Mouse (Mus musculus) kidney, embryonic 16.5 days (tissue): ENCODE measurements around the gene Tbccd1. TPM values are rescaled to one million over a fixed set of nuclear protein-coding genes. Genes with fewer than 3 reads are reported as not detected.

Experiments
- ATAC-seq: fragments of 200-750 bp; cut with Nextera tagmentation; 2 replicates; pipeline ENCODE4 v1.8.0; 2017; ENCODE audit warnings: moderate TSS enrichment; ENCODE audit not compliant: low FRiP score, low TSS enrichment
- H3K27ac ChIP-seq: fragments of 300-500 bp; sonication (generic); 2 replicates; pipeline ENCODE4 v1.5.1; 2014; ENCODE audit warnings: low read length
- H3K27me3 ChIP-seq: fragments of 300-500 bp; sonication (generic); 2 replicates; pipeline ENCODE4 v1.6.1; 2014; ENCODE audit warnings: low read length, control low read depth, mixed read lengths; ENCODE audit not compliant: insufficient read depth
- H3K36me3 ChIP-seq: fragments of 300-500 bp; sonication (generic); 2 replicates; pipeline ENCODE4 v1.6.1; 2014; ENCODE audit warnings: low read length, control low read depth, mixed read lengths; ENCODE audit not compliant: insufficient read depth
- H3K4me1 ChIP-seq: fragments of 300-500 bp; sonication (generic); 2 replicates; pipeline ENCODE4 v1.6.1; 2014; ENCODE audit warnings: low read length, control low read depth, mixed read lengths; ENCODE audit not compliant: insufficient read depth
- H3K4me2 ChIP-seq: fragments of 300-500 bp; sonication (generic); replicated peaks from 2 replicates; pipeline ENCODE4 v1.6.1; 2014; ENCODE audit warnings: low read depth, low read length
- H3K4me3 ChIP-seq: fragments of 300-500 bp; sonication (generic); 2 replicates; pipeline ENCODE4 v1.5.1; 2014; ENCODE audit warnings: mild to moderate bottlenecking, low read length
- H3K9ac ChIP-seq: fragments of 300-500 bp; sonication (generic); replicated peaks from 2 replicates; pipeline ENCODE4 v1.6.1; 2014; ENCODE audit warnings: low read length
- H3K9me3 ChIP-seq: fragments of 300-500 bp; sonication (generic); 2 replicates; pipeline ENCODE4 v1.6.1; 2016; ENCODE audit warnings: low read length, control low read depth
- WGBS: fragments of 180-500 bp; shearing (Covaris S2); extraction: QIAGEN DNeasy Blood & Tissue Kit; methylation state at CpG from one replicate; pipeline ENCODE4 v1.1.7; 2014; 5-methylcytosine and 5-hydroxymethylcytosine counted together
- polyA plus RNA-seq: library from polyadenylated mRNA; unstranded; fragments of >200 nt; fragmentation: Nextera tagmentation; extraction: Ambion mirVana; gene quantifications from 2 replicates; pipeline ENCODE4 v1.2.1, GENCODE M21; 2015

Tbccd1 gene
- polyA plus RNA-seq, 1 experiment from 2014 or later = 35.8 TPM

GRCm38 (mm10) chr16:22844061-22844801 lies 13.2 kb downstream of the Tbccd1 start:
- H3K36me3 ChIP-seq = no peaks in the 10 kb centered on the region
- H3K4me2 ChIP-seq = peak overlapping the region; percentile 89
- peak overlapping the region; percentile 48; the same call in 1 of the 2 replicates for H3K27ac ChIP-seq
- H3K4me1 ChIP-seq = 0 out of 2 replicates have a peak, but pooled peaks cover 5% of the 10 kb centered on the region
- peak overlapping the region; percentile 61 for H3K4me3 ChIP-seq
- H3K9me3 ChIP-seq = no peaks in the 10 kb centered on the region
- peak; percentile 97 for ATAC-seq
- H3K9ac ChIP-seq = peak overlapping the region; percentile 80
- no peaks in the 10 kb centered on the region for H3K27me3 ChIP-seq
- WGBS = 1% methylated on average over 25 of the region's 26 CpGs

GRCm38 (mm10) chr16:22842871-22843270 lies 14.6 kb downstream of the Tbccd1 start:
- Histone ChIP-seq H3K36me3 (no peaks in the 10 kb centered on the region), H3K27ac (no peak overlapping the region), H3K27me3 (no peaks in the 10 kb centered on the region), H3K9ac (no peak overlapping the region), H3K4me1 (0 out of 2 replicates have a peak, but pooled peaks cover 5% of the 10 kb centered on the region), H3K4me2 (no peak overlapping the region), H3K9me3 (no peaks in the 10 kb centered on the region), H3K4me3 (no peak overlapping the region)
- WGBS = 89% methylated on average over 5 of the region's 5 CpGs
- no peak for ATAC-seq

- no peak for ATAC-seq
- Histone ChIP-seq H3K4me2 (no peak overlapping the region), H3K27ac (no peak overlapping the region), H3K4me3 (no peak overlapping the region), H3K36me3 (peaks cover 15% of the 10 kb centered on the region), H3K4me1 (no peaks in the 10 kb centered on the region), H3K9me3 (no peaks in the 10 kb centered on the region), H3K9ac (no peak overlapping the region), H3K27me3 (no peaks in the 10 kb centered on the region)
- 84% methylated on average over 3 of the region's 3 CpGs for WGBS
These were observed 18.2 kb downstream of the Tbccd1 start for GRCm38 (mm10) chr16:22839146-22839857.

GRCm38 (mm10) chr16:22832932-22833525 lies 24.4 kb downstream of the Tbccd1 start:
- ATAC-seq = no peak
- Histone ChIP-seq H3K27ac (no peak overlapping the region), H3K4me1 (no peaks in the 10 kb centered on the region), H3K4me3 (no peak overlapping the region), H3K4me2 (no peak overlapping the region), H3K36me3 (peaks cover 29% of the 10 kb centered on the region), H3K27me3 (no peaks in the 10 kb centered on the region), H3K9ac (no peak overlapping the region), H3K9me3 (no peaks in the 10 kb centered on the region)
- 82% methylated on average over 3 of the region's 3 CpGs for WGBS

GRCm38 (mm10) chr16:22820731-22821130 lies 36.7 kb downstream of the Tbccd1 start:
- Histone ChIP-seq H3K9ac (no peak overlapping the region), H3K36me3 (peaks cover 19% of the 10 kb centered on the region), H3K4me1 (no peaks in the 10 kb centered on the region), H3K4me3 (no peak overlapping the region), H3K9me3 (no peaks in the 10 kb centered on the region), H3K4me2 (no peak overlapping the region), H3K27me3 (no peaks in the 10 kb centered on the region), H3K27ac (no peak overlapping the region)
- no peak for ATAC-seq
- 50% methylated on average over 8 of the region's 8 CpGs for WGBS

- Histone ChIP-seq H3K9me3 (no peaks in the 10 kb centered on the region), H3K9ac (no peak within 1 kb of the TSS), H3K36me3 (peaks cover 5% of the 10 kb centered on the region), H3K4me1 (0 out of 2 replicates have a peak, but pooled peaks cover 4% of the 10 kb centered on the region), H3K4me3 (no peak within 1 kb of the TSS), H3K27me3 (no peaks in the 10 kb centered on the region), H3K4me2 (no peak within 1 kb of the TSS), H3K27ac (no peak within 1 kb of the TSS)
- ATAC-seq = no peak
- 53% methylated on average over 2 of the region's 2 CpGs for WGBS
These were observed 46.0 kb downstream of the Tbccd1 start, which contains the start of gene Crygs for GRCm38 (mm10) chr16:22811477-22811876. Gene Crygs, minus strand, starts transcription at chr16:22811577.

- Histone ChIP-seq H3K27ac (no peak overlapping the region), H3K4me3 (peak overlapping the region; percentile 9; the same call in 1 of the 2 replicates), H3K36me3 (no peaks in the 10 kb centered on the region), H3K4me2 (peak overlapping the region; percentile 43), H3K4me1 (0 out of 2 replicates have a peak, but pooled peaks cover 4% of the 10 kb centered on the region), H3K9ac (no peak overlapping the region), H3K9me3 (no peaks in the 10 kb centered on the region), H3K27me3 (no peaks in the 10 kb centered on the region)
- no peak for ATAC-seq
- WGBS = 13% methylated on average over 17 of the region's 17 CpGs
These were observed 49.9 kb downstream of the Tbccd1 start for GRCm38 (mm10) chr16:22807468-22808070.

GRCm38 (mm10) chr16:22802786-22803185 lies 54.7 kb downstream of the Tbccd1 start:
- Histone ChIP-seq H3K9ac (no peak overlapping the region), H3K27me3 (no peaks in the 10 kb centered on the region), H3K9me3 (no peaks in the 10 kb centered on the region), H3K4me1 (0 out of 2 replicates have a peak, but pooled peaks cover 4% of the 10 kb centered on the region), H3K4me3 (no peak overlapping the region), H3K4me2 (no peak overlapping the region), H3K36me3 (no peaks in the 10 kb centered on the region), H3K27ac (no peak overlapping the region)
- 87% methylated on average over 7 of the region's 7 CpGs for WGBS
- no peak for ATAC-seq

- no peak overlapping the region for H3K4me3 ChIP-seq
- no peak for ATAC-seq
- H3K27me3 ChIP-seq = no peaks in the 10 kb centered on the region
- WGBS = 51% methylated on average over 5 of the region's 5 CpGs
- H3K9me3 ChIP-seq = no peaks in the 10 kb centered on the region
- no peak overlapping the region for H3K4me2 ChIP-seq
- H3K4me1 ChIP-seq = no peaks in the 10 kb centered on the region
- H3K27ac ChIP-seq = no peak overlapping the region
- no peaks in the 10 kb centered on the region for H3K36me3 ChIP-seq
- H3K9ac ChIP-seq = no peak overlapping the region
These were observed 56.7 kb downstream of the Tbccd1 start for GRCm38 (mm10) chr16:22800849-22801109.
